Comparison of ENCODE assay signal across 26 mouse cellular contexts in genomic region chr4:152576826-152577225, GRCm38 (mm10).
DNase-seq lines count a peak whose midpoint lies in the region; ATAC-seq and TF ChIP-seq lines count a peak whose summit lies in the region.
"Had no signal": no experiment of that assay in that cellular context is flagged by ENCODE, and none has a peak within 500 bp of the region (broad histone marks: within the 10 kb centered on the region; RNA-seq: fewer than 3 reads in every experiment).

No protein-coding gene starts in this region.

- H3K36me3 ChIP-seq in forebrain, embryonic 14.5 days (ENCODE audit: control insufficient read depth, insufficient read depth, low read length) = no peaks in the 10 kb centered on the region
- no peaks in the 10 kb centered on the region for H3K36me3 ChIP-seq in forebrain, embryonic 10.5 days (replicated peaks)
- H3K36me3 ChIP-seq in hindbrain, embryonic 10.5 days = no peaks in the 10 kb centered on the region
- H3K36me3 ChIP-seq in hindbrain, embryonic 11.5 days (ENCODE audit: control insufficient read depth, insufficient read depth, low read length) = no peaks in the 10 kb centered on the region
- no peaks in the 10 kb centered on the region for H3K36me3 ChIP-seq in hindbrain, postnatal 0 days (ENCODE audit: insufficient read depth, low read length)
- H3K36me3 ChIP-seq in hindbrain, embryonic 16.5 days (ENCODE audit: control insufficient read depth, insufficient read depth, low read length) = no peaks in the 10 kb centered on the region
- H3K36me3 ChIP-seq: embryonic facial prominence, embryonic 10.5 days; embryonic facial prominence, embryonic 12.5 days; forebrain, embryonic 12.5 days; G1E had no signal

- DNase-seq in forebrain, embryonic 14.5 days (ENCODE audit: low spot score) = peak; percentile 26
- no peak for DNase-seq in forebrain, embryonic 10.5 days (ENCODE audit: extremely low spot score, low spot score)
- peak; percentile 30 for DNase-seq in hindbrain, embryonic 10.5 days (ENCODE audit: low spot score)
- no peak for DNase-seq in hindbrain, embryonic 11.5 days (ENCODE audit: low spot score)
- DNase-seq in hindbrain, postnatal 0 days (ENCODE audit: low spot score) = peak; percentile 33
- DNase-seq in retina, postnatal 1 day = peak; percentile 44
- no peak for DNase-seq in retina, embryonic 14.5 days (ENCODE audit: low spot score)
- DNase-seq: adrenal gland, adult 8-10 months; adrenal gland, postnatal 14 days; adrenal gland, postnatal 36 days; B cell, adult 2 months; cerebellum, adult 11-12 months; cerebellum, adult 2 months; cerebellum, adult 9-10 months; cerebellum, postnatal 10 days; cerebellum, postnatal 25 days had no signal

- no peak overlapping the region for H3K27ac ChIP-seq in forebrain, embryonic 14.5 days (ENCODE audit: low read depth, low read length)
- no peak overlapping the region for H3K27ac ChIP-seq in forebrain, embryonic 10.5 days
- H3K27ac ChIP-seq in hindbrain, embryonic 10.5 days = no peak overlapping the region; the same call in 1 of the 2 replicates
- no peak overlapping the region for H3K27ac ChIP-seq in hindbrain, embryonic 11.5 days (ENCODE audit: low read depth, low read length)
- H3K27ac ChIP-seq in hindbrain, postnatal 0 days = no peak overlapping the region
- H3K27ac ChIP-seq in hindbrain, embryonic 16.5 days (ENCODE audit: low read depth, low read length) = no peak overlapping the region
- H3K27ac ChIP-seq: embryonic facial prominence, embryonic 10.5 days; embryonic facial prominence, embryonic 12.5 days; forebrain, embryonic 12.5 days had no signal

- TF ChIP-seq CTCF in hindbrain, postnatal 0 days (IDR thresholded peaks at IDR 0.05; ENCODE audit: low read depth) = no peak

- 69% methylated on average over 4 of the region's 4 CpGs for WGBS in forebrain, embryonic 14.5 days
- WGBS in forebrain, embryonic 10.5 days = 79% methylated on average over 4 of the region's 4 CpGs
- WGBS in hindbrain, embryonic 10.5 days = 42% methylated on average over 4 of the region's 4 CpGs
- 62% methylated on average over 4 of the region's 4 CpGs for WGBS in hindbrain, embryonic 11.5 days
- 26% methylated on average over 4 of the region's 4 CpGs for WGBS in hindbrain, postnatal 0 days
- 31% methylated on average over 4 of the region's 4 CpGs for WGBS in hindbrain, embryonic 16.5 days

- H3K27me3 ChIP-seq in forebrain, embryonic 14.5 days (replicated peaks; ENCODE audit: control insufficient read depth, insufficient read depth, low read length) = no peaks in the 10 kb centered on the region
- H3K27me3 ChIP-seq in forebrain, embryonic 10.5 days (ENCODE audit: poor library complexity, severe bottlenecking) = no peaks in the 10 kb centered on the region
- no peaks in the 10 kb centered on the region for H3K27me3 ChIP-seq in hindbrain, embryonic 10.5 days (ENCODE audit: insufficient read depth, poor library complexity, severe bottlenecking)
- no peaks in the 10 kb centered on the region for H3K27me3 ChIP-seq in hindbrain, embryonic 11.5 days (ENCODE audit: control insufficient read depth, insufficient read depth, low read length)
- no peaks in the 10 kb centered on the region for H3K27me3 ChIP-seq in hindbrain, postnatal 0 days (ENCODE audit: insufficient read depth, low read length)
- H3K27me3 ChIP-seq in hindbrain, embryonic 16.5 days (replicated peaks; ENCODE audit: control insufficient read depth, insufficient read depth, low read length) = no peaks in the 10 kb centered on the region
- H3K27me3 ChIP-seq: CH12.LX; embryonic facial prominence, embryonic 12.5 days; forebrain, embryonic 12.5 days; Patski had no signal

- no peak for ATAC-seq in forebrain, embryonic 14.5 days
- no peak for ATAC-seq in hindbrain, embryonic 11.5 days (ENCODE audit: low FRiP score)
- ATAC-seq in hindbrain, postnatal 0 days = no peak
- ATAC-seq in hindbrain, embryonic 16.5 days = no peak
- ATAC-seq: activated CD4-positive, CD25-positive, alpha-beta regulatory T cell, adult 4 months; CD4-positive, CD25-positive, alpha-beta regulatory T cell, adult 4 months; forebrain, embryonic 16.5 days; Patski had no signal

- no peak overlapping the region for H3K4me2 ChIP-seq in forebrain, embryonic 14.5 days (ENCODE audit: low read length)
- no peak overlapping the region for H3K4me2 ChIP-seq in hindbrain, embryonic 11.5 days (replicated peaks; ENCODE audit: low read depth, low read length)
- H3K4me2 ChIP-seq in hindbrain, postnatal 0 days (ENCODE audit: low read depth, low read length) = no peak overlapping the region
- no peak overlapping the region for H3K4me2 ChIP-seq in hindbrain, embryonic 16.5 days (ENCODE audit: low read length)
- H3K4me2 ChIP-seq: embryonic facial prominence, embryonic 12.5 days; forebrain, embryonic 12.5 days had no signal

- H3K4me3 ChIP-seq in forebrain, embryonic 14.5 days (ENCODE audit: low read depth, low read length) = no peak overlapping the region
- H3K4me3 ChIP-seq in forebrain, embryonic 10.5 days = no peak overlapping the region
- no peak overlapping the region for H3K4me3 ChIP-seq in hindbrain, embryonic 10.5 days
- no peak overlapping the region for H3K4me3 ChIP-seq in hindbrain, embryonic 11.5 days (ENCODE audit: low read depth, low read length)
- no peak overlapping the region for H3K4me3 ChIP-seq in hindbrain, postnatal 0 days (ENCODE audit: low read length)
- no peak overlapping the region for H3K4me3 ChIP-seq in hindbrain, embryonic 16.5 days (ENCODE audit: low read length)
- H3K4me3 ChIP-seq: embryonic facial prominence, embryonic 10.5 days; embryonic facial prominence, embryonic 12.5 days; forebrain, embryonic 12.5 days had no signal

- no peaks in the 10 kb centered on the region for H3K4me1 ChIP-seq in forebrain, embryonic 14.5 days (ENCODE audit: control insufficient read depth, insufficient read depth, low read length)
- H3K4me1 ChIP-seq in forebrain, embryonic 10.5 days = no peaks in the 10 kb centered on the region
- peaks cover 21% of the 10 kb centered on the region for H3K4me1 ChIP-seq in hindbrain, embryonic 10.5 days (replicated peaks)
- H3K4me1 ChIP-seq in hindbrain, embryonic 11.5 days (replicated peaks; ENCODE audit: control insufficient read depth, insufficient read depth, low read length) = no peaks in the 10 kb centered on the region
- H3K4me1 ChIP-seq in hindbrain, postnatal 0 days (ENCODE audit: insufficient read depth, low read length) = no peaks in the 10 kb centered on the region
- H3K4me1 ChIP-seq in hindbrain, embryonic 16.5 days (ENCODE audit: control insufficient read depth, insufficient read depth, low read depth, low read length) = no peaks in the 10 kb centered on the region
- H3K4me1 ChIP-seq: embryonic facial prominence, embryonic 10.5 days; embryonic facial prominence, embryonic 12.5 days; forebrain, embryonic 12.5 days had no signal

- no peak overlapping the region for H3K9ac ChIP-seq in forebrain, embryonic 14.5 days (ENCODE audit: low read length)
- H3K9ac ChIP-seq in hindbrain, embryonic 11.5 days (ENCODE audit: low read depth, low read length) = no peak overlapping the region
- no peak overlapping the region for H3K9ac ChIP-seq in hindbrain, postnatal 0 days (replicated peaks; ENCODE audit: low read length)
- no peak overlapping the region for H3K9ac ChIP-seq in hindbrain, embryonic 16.5 days (ENCODE audit: low read depth, low read length)
- H3K9ac ChIP-seq: embryonic facial prominence, embryonic 12.5 days; forebrain, embryonic 12.5 days had no signal

- H3K9me3 ChIP-seq in forebrain, embryonic 14.5 days (replicated peaks; ENCODE audit: control insufficient read depth, low read length) = no peaks in the 10 kb centered on the region
- H3K9me3 ChIP-seq in forebrain, embryonic 10.5 days = no peaks in the 10 kb centered on the region
- H3K9me3 ChIP-seq in hindbrain, embryonic 10.5 days = no peaks in the 10 kb centered on the region; the same call in 1 of the 2 replicates
- no peaks in the 10 kb centered on the region for H3K9me3 ChIP-seq in hindbrain, embryonic 11.5 days (ENCODE audit: control insufficient read depth, low read length)
- no peaks in the 10 kb centered on the region for H3K9me3 ChIP-seq in hindbrain, postnatal 0 days (ENCODE audit: low read length)
- no peaks in the 10 kb centered on the region for H3K9me3 ChIP-seq in hindbrain, embryonic 16.5 days (ENCODE audit: control insufficient read depth, low read length)
- H3K9me3 ChIP-seq: embryonic facial prominence, embryonic 10.5 days; embryonic facial prominence, embryonic 12.5 days; forebrain, embryonic 12.5 days had no signal

Comparison
In these comparisons a context has a peak if more than half of its experiments do, and no peak if none do; other contexts are left out.
1. DNase-seq: peak in forebrain, embryonic 14.5 days (single experiment), hindbrain, embryonic 10.5 days (single experiment), hindbrain, postnatal 0 days (single experiment) and retina, postnatal 1 day (single experiment); none in forebrain, embryonic 10.5 days (single experiment), hindbrain, embryonic 11.5 days (single experiment) and retina, embryonic 14.5 days (single experiment).